Mouse (Mus musculus): ENCODE measurements at regions not wholly inside any gene's neighbourhood (a gene's known extent, or its start where the extent isn't known, plus 50 kb on each side); places are given as distances from the start of the nearest gene placed in this dataset.

- no peak for TF ChIP-seq GATA1 (IDR thresholded peaks at IDR 0.05; ENCODE audit: borderline replicate concordance, low read length)
- TF ChIP-seq FLI1 (IDR thresholded peaks at IDR 0.05; ENCODE audit: low read length) = no peak
Observed at GRCm38 (mm10) chr12:97895981-97896380, 363.3 kb downstream of the Galc start.
